ENCODE assay signal across 10 mouse cellular contexts in genomic region chr16:33517627-33518026, GRCm38 (mm10). TPM values are rescaled to one million over a fixed set of nuclear protein-coding genes. Genes with fewer than 3 reads are reported as not detected.
A peak's percentile ranks its signal among the peaks of the same experiment; 100 is the strongest.
DNase-seq lines count a peak whose midpoint lies in the region; ATAC-seq and TF ChIP-seq lines count a peak whose summit lies in the region.
"Had no signal": no experiment of that assay in that cellular context is flagged by ENCODE, and none has a peak within 500 bp of the region (broad histone marks: within the 10 kb centered on the region; RNA-seq: fewer than 3 reads in every experiment).

No protein-coding gene starts in this region.

- no peak for TF ChIP-seq CTCF in stomach, postnatal 0 days (IDR thresholded peaks at IDR 0.05; ENCODE audit: low read depth)

- 14% methylated on average over 4 of the region's 4 CpGs for WGBS in forebrain, embryonic 13.5 days
- WGBS in limb, embryonic 13.5 days, result 21% methylated on average over 4 of the region's 4 CpGs
- 15% methylated on average over 4 of the region's 4 CpGs for WGBS in stomach, postnatal 0 days

- intact Hi-C loops in left cerebral cortex, postnatal 14 days (cut with DNase I), result no loop called here

- H3K36me3 ChIP-seq in forebrain, embryonic 13.5 days (ENCODE audit: poor library complexity, severe bottlenecking), result no peaks in the 10 kb centered on the region
- no peaks in the 10 kb centered on the region for H3K36me3 ChIP-seq in limb, embryonic 13.5 days
- H3K36me3 ChIP-seq in stomach, postnatal 0 days (ENCODE audit: control insufficient read depth, insufficient read depth, low read length), result no peaks in the 10 kb centered on the region

- DNase-seq in urinary bladder, postnatal 14 days (ENCODE audit: low spot score), result peak; percentile 14
- no peak for DNase-seq in urinary bladder, adult 2 months (ENCODE audit: low spot score)
- no peak for DNase-seq in stomach, postnatal 0 days (ENCODE audit: low spot score)
- no peak for DNase-seq in thymus, postnatal 14 days
- DNase-seq in frontal cortex, postnatal 36 days (ENCODE audit: low spot score in 2 of 2), result no peak
- no peak for DNase-seq in left cerebral cortex, postnatal 14 days (ENCODE audit: low spot score in 2 of 2)

- H3K4me2 ChIP-seq in forebrain, embryonic 13.5 days, result peak overlapping the region; percentile 75
- peak overlapping the region; percentile 80 for H3K4me2 ChIP-seq in limb, embryonic 13.5 days (replicated peaks)
- H3K4me2 ChIP-seq in stomach, postnatal 0 days (replicated peaks; ENCODE audit: low read depth), result peak overlapping the region; percentile 71

- TF ChIP-seq EP300 in stomach, postnatal 0 days (optimal IDR thresholded peaks at IDR 0.05), result no peak

- no peak overlapping the region for H3K27ac ChIP-seq in forebrain, embryonic 13.5 days
- H3K27ac ChIP-seq in limb, embryonic 13.5 days, result no peak overlapping the region
- 0 out of 2 replicates have a peak overlapping the region, but pooled peaks have one; percentile 35 for H3K27ac ChIP-seq in stomach, postnatal 0 days (replicated peaks)

- no peaks in the 10 kb centered on the region for H3K27me3 ChIP-seq in forebrain, embryonic 13.5 days
- H3K27me3 ChIP-seq in limb, embryonic 13.5 days, result no peaks in the 10 kb centered on the region
- no peaks in the 10 kb centered on the region for H3K27me3 ChIP-seq in stomach, postnatal 0 days (ENCODE audit: control insufficient read depth, insufficient read depth, low read length)

- no peaks in the 10 kb centered on the region for H3K9me3 ChIP-seq in forebrain, embryonic 13.5 days (replicated peaks)
- no peaks in the 10 kb centered on the region for H3K9me3 ChIP-seq in limb, embryonic 13.5 days
- no peaks in the 10 kb centered on the region for H3K9me3 ChIP-seq in stomach, postnatal 0 days (ENCODE audit: control insufficient read depth, low read length)

- H3K9ac ChIP-seq in forebrain, embryonic 13.5 days, result no peak overlapping the region
- H3K9ac ChIP-seq in limb, embryonic 13.5 days, result peak overlapping the region; percentile 61; the same call in 1 of the 2 replicates
- peak overlapping the region; percentile 54; the same call in 1 of the 2 replicates for H3K9ac ChIP-seq in stomach, postnatal 0 days (ENCODE audit: low read length)

- peaks cover 19% of the 10 kb centered on the region for H3K4me1 ChIP-seq in forebrain, embryonic 13.5 days
- H3K4me1 ChIP-seq in limb, embryonic 13.5 days, result peaks cover 21% of the 10 kb centered on the region
- H3K4me1 ChIP-seq in stomach, postnatal 0 days (replicated peaks; ENCODE audit: control insufficient read depth, insufficient read depth), result peaks cover 10% of the 10 kb centered on the region

- H3K4me3 ChIP-seq in forebrain, embryonic 13.5 days, result peak overlapping the region; percentile 38; the same call in 1 of the 2 replicates
- peak overlapping the region; percentile 43 for H3K4me3 ChIP-seq in limb, embryonic 13.5 days
- H3K4me3 ChIP-seq in stomach, postnatal 0 days (ENCODE audit: low read depth, low read length), result peak overlapping the region; percentile 36; the same call in 1 of the 2 replicates
- H3K4me3 ChIP-seq: myocyte had no signal

- peak; percentile 39; the same call in 1 of the 2 replicates for ATAC-seq in forebrain, embryonic 13.5 days
- no peak for ATAC-seq in limb, embryonic 13.5 days (ENCODE audit: low FRiP score, low read depth)
- 0 out of 2 replicates have a peak, but pooled peaks have one; percentile 18 for ATAC-seq in stomach, postnatal 0 days (ENCODE audit: low FRiP score, low TSS enrichment)
- ATAC-seq: activated CD4-positive, CD25-positive, alpha-beta regulatory T cell, adult 4 months had no signal

RNA-seq across cellular contexts. Expression of gene Slc12a8, which starts 0.5 kb away (rescaled TPM):
- 7.1 and 7.7 TPM in 2 replicates for polyA plus RNA-seq in urinary bladder, adult 2 months (2012; rRNA removed)
- 0.67 and 0.92 TPM in 2 replicates for polyA plus RNA-seq in forebrain, embryonic 13.5 days (2015; fragmentation: Nextera tagmentation; extraction: Ambion mirVana)
- 0.93 and 0.97 TPM in 2 replicates for polyA plus RNA-seq in limb, embryonic 13.5 days (2015; fragmentation: Nextera tagmentation; extraction: Ambion mirVana)
- 3.0 and 4.0 TPM in 2 replicates for polyA plus RNA-seq in stomach, postnatal 0 days (2015; fragmentation: Nextera tagmentation; extraction: Ambion mirVana)
- total RNA-seq in left cerebral cortex, postnatal 14 days (2021), result 1 to 10 TPM in 1 of 2 experiments, under 1 TPM in 1; 0.82 to 1.0 TPM
